ENCODE assay signal across 22 mouse cellular contexts in genomic region chr14:54197740-54198139, GRCm38 (mm10). TPM values are rescaled to one million over a fixed set of nuclear protein-coding genes. Genes with fewer than 3 reads are reported as not detected.
DNase-seq lines count a peak whose midpoint lies in the region; ATAC-seq and TF ChIP-seq lines count a peak whose summit lies in the region.
"Had no signal": no experiment of that assay in that cellular context is flagged by ENCODE, and none has a peak within 500 bp of the region (broad histone marks: within the 10 kb centered on the region; RNA-seq: fewer than 3 reads in every experiment).

No protein-coding gene starts in this region.

- DNase-seq in heart, adult 11 months, result no peak
- no peak for DNase-seq in spleen, adult 2 months (ENCODE audit: low read depth in 1 of 2, low spot score in 2 of 2)
- DNase-seq in spleen, postnatal 14 days (ENCODE audit: low spot score in 2 of 2), result no peak
- DNase-seq in T-cell, adult 2 months (ENCODE audit: low spot score), result peak; percentile 64
- no peak for DNase-seq in right cerebral cortex, postnatal 14 days
- DNase-seq in left cerebral cortex, adult 2 months (ENCODE audit: extremely low spot score in 1 of 2, low spot score in 2 of 2), result no peak
- DNase-seq: adrenal gland, adult 2 months; adrenal gland, postnatal 25 days; cerebellum, adult 18-20 months; cerebellum, adult 9-11 months; cerebellum, postnatal 36 days; forebrain, postnatal 0 days; gastrocnemius, postnatal 25 days; heart, postnatal 10 days; heart, postnatal 4 days had no signal

- H3K4me2 ChIP-seq in heart, embryonic 13.5 days, result no peak overlapping the region
- H3K4me2 ChIP-seq in myocyte (ENCODE audit: low read depth), result peak overlapping the region; percentile 8
- H3K4me2 ChIP-seq: forebrain, embryonic 13.5 days; hindbrain, embryonic 12.5 days had no signal

- H3K9me3 ChIP-seq in heart, embryonic 13.5 days, result no peaks in the 10 kb centered on the region
- H3K9me3 ChIP-seq: embryonic facial prominence, embryonic 10.5 days; forebrain, embryonic 13.5 days; G1E; hindbrain, embryonic 12.5 days had no signal

- H3K36me3 ChIP-seq in heart, embryonic 13.5 days, result no peaks in the 10 kb centered on the region
- H3K36me3 ChIP-seq in spleen, adult 2 months (ENCODE audit: control insufficient read depth, insufficient read depth, low read length), result no peaks in the 10 kb centered on the region; the same call in 1 of the 2 replicates
- H3K36me3 ChIP-seq in myocyte (ENCODE audit: control insufficient read depth, insufficient read depth), result no peaks in the 10 kb centered on the region
- H3K36me3 ChIP-seq: embryonic facial prominence, embryonic 10.5 days; G1E; hindbrain, embryonic 12.5 days had no signal

- intact Hi-C loops in left cerebral cortex, adult 2 months (cut with DNase I), result no loop called here

- H3K27ac ChIP-seq in heart, embryonic 13.5 days (replicated peaks), result 0 out of 2 replicates have a peak overlapping the region, but pooled peaks have one; percentile 0
- peak overlapping the region; percentile 67 for H3K27ac ChIP-seq in spleen, adult 2 months (ENCODE audit: insufficient read depth, low read length)
- H3K27ac ChIP-seq in left cerebral cortex, adult 2 months, result no peak overlapping the region
- H3K27ac ChIP-seq: embryonic facial prominence, embryonic 10.5 days; forebrain, embryonic 13.5 days; hindbrain, embryonic 12.5 days had no signal

- H3K4me3 ChIP-seq in heart, embryonic 13.5 days, result no peak overlapping the region
- no peak overlapping the region for H3K4me3 ChIP-seq in spleen, adult 2 months (ENCODE audit: extremely low read depth, insufficient read depth, insufficient read length)
- H3K4me3 ChIP-seq in myocyte, result no peak overlapping the region
- H3K4me3 ChIP-seq in left cerebral cortex, adult 2 months, result no peak overlapping the region
- H3K4me3 ChIP-seq: embryonic facial prominence, embryonic 10.5 days; forebrain, embryonic 13.5 days; hindbrain, embryonic 12.5 days had no signal

- ATAC-seq in heart, embryonic 13.5 days (ENCODE audit: extremely low read depth, insufficient number of reproducible peaks, low FRiP score, low TSS enrichment), result no peak
- ATAC-seq: forebrain, embryonic 13.5 days; forebrain, postnatal 0 days; hindbrain, embryonic 16.5 days had no signal

- peaks cover 54% of the 10 kb centered on the region for H3K4me1 ChIP-seq in heart, embryonic 13.5 days
- no peaks in the 10 kb centered on the region for H3K4me1 ChIP-seq in spleen, adult 2 months (ENCODE audit: control insufficient read depth, insufficient read depth, insufficient read length)
- H3K4me1 ChIP-seq: forebrain, embryonic 13.5 days had no signal

- no peak for TF ChIP-seq CTCF in spleen, adult 2 months (IDR thresholded peaks at IDR 0.05; ENCODE audit: extremely low read depth, insufficient read depth, insufficient read length, insufficient replicate concordance)
- TF ChIP-seq CTCF in left cerebral cortex, adult 2 months (IDR thresholded peaks at IDR 0.05), result no peak

- no peak overlapping the region for H3K9ac ChIP-seq in heart, embryonic 13.5 days
- H3K9ac ChIP-seq: forebrain, embryonic 13.5 days; forebrain, postnatal 0 days; hindbrain, embryonic 12.5 days had no signal

- no peak overlapping the region for H3ac ChIP-seq in myocyte (ENCODE audit: control insufficient read depth, insufficient read length)

- 51% methylated on average over 3 of the region's 3 CpGs for WGBS in heart, embryonic 13.5 days
- 68% methylated on average over 3 of the region's 3 CpGs for WGBS in spleen, adult 2 months

- H3K27me3 ChIP-seq in heart, embryonic 13.5 days (replicated peaks), result no peaks in the 10 kb centered on the region
- H3K27me3 ChIP-seq in spleen, adult 2 months (ENCODE audit: control insufficient read depth, insufficient read depth, low read length), result no peaks in the 10 kb centered on the region
- H3K27me3 ChIP-seq in myocyte (ENCODE audit: control insufficient read depth, insufficient read depth, insufficient read length), result no peaks in the 10 kb centered on the region
- H3K27me3 ChIP-seq: forebrain, embryonic 13.5 days; hindbrain, embryonic 12.5 days had no signal

- H3K79me2 ChIP-seq in myocyte (ENCODE audit: control insufficient read depth, insufficient read depth), result no peaks in the 10 kb centered on the region

- no peak for TF ChIP-seq POLR2A in spleen, adult 2 months (IDR thresholded peaks at IDR 0.05; ENCODE audit: low read depth, low read length)
- TF ChIP-seq POLR2A in myocyte (IDR thresholded peaks at IDR 0.05; ENCODE audit: insufficient read length, low read depth), result no peak

TF ChIP-seq in myocyte, 11 proteins besides CTCF, POLR2A, EP300 and RAD21:
- TF ChIP-seq POLR2AphosphoS2 (IDR thresholded peaks at IDR 0.05; ENCODE audit: insufficient read length, low read depth), result no peak
- no peak for TF ChIP-seq MYOD1 (IDR thresholded peaks at IDR 0.05; ENCODE audit: control insufficient read depth in 1 of 3, insufficient read length in 2 of 3, low read depth in 2 of 3)
- TF ChIP-seq E2F4 (IDR thresholded peaks at IDR 0.05; ENCODE audit: insufficient read depth), result no peak
- TF ChIP-seq SRF (IDR thresholded peaks at IDR 0.05; ENCODE audit: control insufficient read depth, insufficient read length, low read depth), result no peak
- TF ChIP-seq CEBPB (IDR thresholded peaks at IDR 0.05; ENCODE audit: insufficient read depth, poor library complexity, severe bottlenecking), result no peak
- TF ChIP-seq TCF3 (IDR thresholded peaks at IDR 0.05; ENCODE audit: insufficient read length, low read depth), result no peak
- TF ChIP-seq REST (IDR thresholded peaks at IDR 0.05; ENCODE audit: insufficient read depth, insufficient read length), result no peak
- TF ChIP-seq MAX (IDR thresholded peaks at IDR 0.05; ENCODE audit: low read depth), result no peak
- TF ChIP-seq TCF12 (IDR thresholded peaks at IDR 0.05; ENCODE audit: insufficient read depth, poor library complexity, severe bottlenecking), result no peak
- no peak for TF ChIP-seq USF1 (IDR thresholded peaks at IDR 0.05; ENCODE audit: low read depth)

RNA-seq across cellular contexts. Expression of gene Dad1, which starts 56.2 kb away (rescaled TPM):
- 391 and 412 TPM in 2 replicates for polyA plus RNA-seq in heart, embryonic 13.5 days (2015; fragmentation: Nextera tagmentation; extraction: Ambion mirVana)
- 309 and 372 TPM in 2 replicates for polyA plus RNA-seq in spleen, adult 2 months (2012; rRNA removed)
- 324 TPM for polyA plus RNA-seq in myocyte (2012; fragmentation: generic; extraction: Trizol)
- 100 to 1,000 TPM; 106 to 115 TPM for total RNA-seq in left cerebral cortex, adult 2 months (2021)

RNA-seq across cellular contexts. Expression of gene Abhd4, which starts 56.2 kb away (rescaled TPM):
- polyA plus RNA-seq in heart, embryonic 13.5 days (2015; fragmentation: Nextera tagmentation; extraction: Ambion mirVana), result 85.8 and 87.0 TPM in 2 replicates
- polyA plus RNA-seq in spleen, adult 2 months (2012; rRNA removed), result 17.9 and 23.4 TPM in 2 replicates
- polyA plus RNA-seq in myocyte (2012; fragmentation: generic; extraction: Trizol), result 65.9 TPM
- total RNA-seq in left cerebral cortex, adult 2 months (2021), result 10 to 100 TPM; 46.7 to 49.3 TPM
